1 mouse cellular context compared by ENCODE assay signal in genomic region chr2:9879493-9879892, GRCm38 (mm10).
TF ChIP-seq lines count a peak whose summit lies in the region.

No protein-coding gene starts in this region.

TF ChIP-seq in CH12.LX, 34 proteins besides CTCF, POLR2A, EP300 and RAD21 (continued from another document):
- peak; percentile 91 for TF ChIP-seq SMC3 (IDR thresholded peaks at IDR 0.05; ENCODE audit: low read depth, low read length)
- TF ChIP-seq HCFC1 (IDR thresholded peaks at IDR 0.05; ENCODE audit: low read depth, low read length), result peak; percentile 49; the same call in 1 of the 2 replicates
- TF ChIP-seq MAZ (IDR thresholded peaks at IDR 0.05; ENCODE audit: low read depth, low read length), result peak; percentile 69; the same call in 1 of the 2 replicates
- TF ChIP-seq TBP (conservative IDR thresholded peaks at IDR 0.05; ENCODE audit: low read depth, low read length), result 0 out of 2 replicates have a peak, but pooled peaks have one; percentile 55
- peak; percentile 47; the same call in 1 of the 2 replicates for TF ChIP-seq NELFE (IDR thresholded peaks at IDR 0.05; ENCODE audit: low read depth, low read length)
- TF ChIP-seq USF2 (conservative IDR thresholded peaks at IDR 0.05; ENCODE audit: low read depth, low read length), result no peak
